Mouse (Mus musculus): Measurements from ENCODE around the gene Ttll1. TPM values are rescaled to one million over a fixed set of nuclear protein-coding genes. Genes with fewer than 3 reads are reported as not detected.
"Not testable (repeated sequence)": the region's sequence is repeated elsewhere in the genome, so short reads cannot be mapped to it uniquely, and the experiment has no call there.

Ttll1 gene
- polyA plus RNA-seq, 1 experiment from 2014 or later: 23.9 TPM

DNA sequence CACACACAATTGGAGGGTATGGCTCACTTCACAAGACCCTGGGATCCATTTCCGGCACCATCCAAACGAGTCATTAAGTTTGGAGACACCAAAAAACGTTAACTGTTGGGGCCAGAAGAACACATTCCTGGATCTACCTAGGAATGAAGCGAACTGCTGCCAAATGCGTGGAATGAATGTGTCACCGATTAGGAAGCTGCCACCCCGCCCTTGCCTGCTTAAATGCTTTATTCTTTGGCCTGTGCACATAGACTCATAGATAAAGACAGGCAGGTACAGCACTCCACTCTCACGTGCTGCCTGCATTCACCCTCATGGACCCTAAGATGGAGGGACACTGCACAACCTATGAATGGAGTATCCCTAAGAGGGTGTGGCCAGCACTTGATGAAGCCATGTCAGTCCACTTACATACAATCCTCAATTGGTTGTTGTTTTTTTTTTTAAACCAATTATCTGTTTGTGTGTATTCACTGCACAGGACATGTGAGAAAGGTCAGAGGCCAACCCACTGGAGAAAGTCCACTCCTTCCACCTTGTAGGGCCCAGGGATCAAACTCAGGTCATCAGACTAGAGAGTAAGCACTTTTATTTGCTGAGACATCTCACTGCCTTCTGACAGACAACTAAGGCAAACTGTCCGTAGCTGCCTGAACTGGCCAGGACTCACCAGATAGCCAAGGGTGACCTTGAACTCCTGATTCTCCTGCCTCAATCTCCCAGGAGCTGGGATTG is 43.3 kb downstream of the Ttll1 start:
- H3K27ac ChIP-seq (ENCODE audit: low read length): no peak overlapping the region
- no peaks in the 10 kb centered on the region for H3K36me3 ChIP-seq (ENCODE audit: control insufficient read depth, insufficient read depth)
- no peak overlapping the region for H3K9ac ChIP-seq (ENCODE audit: low read length)
- no peak overlapping the region for H3K4me3 ChIP-seq (ENCODE audit: low read length)
- no peaks in the 10 kb centered on the region for H3K9me3 ChIP-seq (replicated peaks; ENCODE audit: control insufficient read depth, low read length)
- no peaks in the 10 kb centered on the region for H3K27me3 ChIP-seq (ENCODE audit: control insufficient read depth, insufficient read depth, low read length)
- no peak for ATAC-seq (replicated peaks; ENCODE audit: extremely low read depth, insufficient read depth, low FRiP score)
- 63% methylated on average over 9 of the region's 9 CpGs for WGBS
- H3K4me1 ChIP-seq (ENCODE audit: control insufficient read depth, insufficient read depth, low read length): peaks cover 25% of the 10 kb centered on the region
- no peak overlapping the region for H3K4me2 ChIP-seq (ENCODE audit: low read depth, low read length)

DNA sequence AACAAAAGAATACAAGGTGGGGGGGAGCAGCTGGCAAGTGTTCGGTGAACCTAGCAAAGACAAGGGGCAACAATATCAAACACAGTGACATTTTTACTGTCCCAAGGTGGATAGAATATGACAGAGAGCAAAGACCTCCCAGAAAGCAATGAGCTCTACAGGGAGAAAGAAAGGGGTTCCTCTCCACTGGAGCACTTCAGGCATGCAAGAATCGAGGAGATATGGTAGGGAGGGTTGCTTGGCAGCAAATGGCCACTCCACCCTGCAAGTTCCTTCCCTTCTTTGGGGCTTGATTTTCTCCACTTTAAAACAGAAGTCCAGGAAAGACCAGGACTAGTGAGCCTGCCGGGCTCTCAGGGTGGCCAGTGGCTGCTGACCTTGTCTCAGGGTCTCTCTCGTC is 44.4 kb downstream of the Ttll1 start:
- peak overlapping the region; percentile 20; the same call in 1 of the 2 replicates for H3K27ac ChIP-seq (ENCODE audit: low read length)
- H3K4me1 ChIP-seq (ENCODE audit: control insufficient read depth, insufficient read depth, low read length): peaks cover 17% of the 10 kb centered on the region
- H3K27me3 ChIP-seq (ENCODE audit: control insufficient read depth, insufficient read depth, low read length): no peaks in the 10 kb centered on the region
- no peaks in the 10 kb centered on the region for H3K36me3 ChIP-seq (ENCODE audit: control insufficient read depth, insufficient read depth)
- no peak overlapping the region for H3K4me3 ChIP-seq (ENCODE audit: low read length)
- 59% methylated on average over 4 of the region's 4 CpGs for WGBS
- no peak for ATAC-seq (replicated peaks; ENCODE audit: extremely low read depth, insufficient read depth, low FRiP score)
- no peaks in the 10 kb centered on the region for H3K9me3 ChIP-seq (replicated peaks; ENCODE audit: control insufficient read depth, low read length)
- H3K9ac ChIP-seq (ENCODE audit: low read length): no peak overlapping the region
- no peak overlapping the region for H3K4me2 ChIP-seq (ENCODE audit: low read depth, low read length)

DNA sequence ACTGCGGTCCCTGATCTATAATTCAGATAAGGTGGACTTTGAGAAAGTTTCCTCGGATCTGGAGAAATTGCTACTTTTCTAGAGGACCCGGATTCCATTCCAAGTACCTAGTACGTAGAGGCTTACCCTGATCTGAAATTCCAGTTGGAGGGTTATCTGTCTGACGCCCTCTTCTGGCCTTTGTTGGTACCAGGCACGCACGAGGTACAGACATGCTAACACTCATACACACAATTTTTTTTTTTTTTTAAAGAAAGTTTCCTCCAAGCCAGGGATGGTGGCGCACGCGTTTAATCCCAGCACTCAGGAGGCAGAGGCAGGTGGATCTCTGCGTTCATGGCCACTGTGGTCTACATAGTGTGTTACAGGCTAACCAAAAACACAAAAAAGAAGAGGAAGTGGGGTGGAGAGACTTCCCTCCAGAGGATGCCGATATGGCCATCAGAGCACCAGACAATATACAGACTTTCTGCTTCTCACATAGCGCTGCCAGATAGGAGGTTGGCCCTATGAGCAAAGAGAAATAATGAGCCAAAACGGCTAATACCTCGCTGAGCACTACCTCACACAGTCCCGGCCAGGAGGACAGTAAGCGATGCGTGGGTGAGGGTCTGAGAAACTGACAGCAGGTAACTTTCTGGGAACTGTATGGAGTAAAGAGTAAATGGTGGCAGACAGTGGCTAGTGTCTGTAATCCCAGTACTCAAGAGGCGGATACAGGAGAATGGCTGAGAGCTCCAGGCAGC is 45.6 kb downstream of the Ttll1 start:
- peak overlapping the region; percentile 53 for H3K4me3 ChIP-seq (ENCODE audit: low read length)
- 73% methylated on average over 19 of the region's 19 CpGs for WGBS
- ATAC-seq (replicated peaks; ENCODE audit: extremely low read depth, insufficient read depth, low FRiP score): no peak
- no peaks in the 10 kb centered on the region for H3K36me3 ChIP-seq (ENCODE audit: control insufficient read depth, insufficient read depth)
- H3K4me2 ChIP-seq (ENCODE audit: low read depth, low read length): peak overlapping the region; percentile 46
- no peak overlapping the region for H3K9ac ChIP-seq (ENCODE audit: low read length)
- H3K27ac ChIP-seq (ENCODE audit: low read length): peak overlapping the region; percentile 5; the same call in 1 of the 2 replicates
- H3K9me3 ChIP-seq (replicated peaks; ENCODE audit: control insufficient read depth, low read length): no peaks in the 10 kb centered on the region
- H3K4me1 ChIP-seq (ENCODE audit: control insufficient read depth, insufficient read depth, low read length): peaks cover 12% of the 10 kb centered on the region
- no peaks in the 10 kb centered on the region for H3K27me3 ChIP-seq (ENCODE audit: control insufficient read depth, insufficient read depth, low read length)

DNA sequence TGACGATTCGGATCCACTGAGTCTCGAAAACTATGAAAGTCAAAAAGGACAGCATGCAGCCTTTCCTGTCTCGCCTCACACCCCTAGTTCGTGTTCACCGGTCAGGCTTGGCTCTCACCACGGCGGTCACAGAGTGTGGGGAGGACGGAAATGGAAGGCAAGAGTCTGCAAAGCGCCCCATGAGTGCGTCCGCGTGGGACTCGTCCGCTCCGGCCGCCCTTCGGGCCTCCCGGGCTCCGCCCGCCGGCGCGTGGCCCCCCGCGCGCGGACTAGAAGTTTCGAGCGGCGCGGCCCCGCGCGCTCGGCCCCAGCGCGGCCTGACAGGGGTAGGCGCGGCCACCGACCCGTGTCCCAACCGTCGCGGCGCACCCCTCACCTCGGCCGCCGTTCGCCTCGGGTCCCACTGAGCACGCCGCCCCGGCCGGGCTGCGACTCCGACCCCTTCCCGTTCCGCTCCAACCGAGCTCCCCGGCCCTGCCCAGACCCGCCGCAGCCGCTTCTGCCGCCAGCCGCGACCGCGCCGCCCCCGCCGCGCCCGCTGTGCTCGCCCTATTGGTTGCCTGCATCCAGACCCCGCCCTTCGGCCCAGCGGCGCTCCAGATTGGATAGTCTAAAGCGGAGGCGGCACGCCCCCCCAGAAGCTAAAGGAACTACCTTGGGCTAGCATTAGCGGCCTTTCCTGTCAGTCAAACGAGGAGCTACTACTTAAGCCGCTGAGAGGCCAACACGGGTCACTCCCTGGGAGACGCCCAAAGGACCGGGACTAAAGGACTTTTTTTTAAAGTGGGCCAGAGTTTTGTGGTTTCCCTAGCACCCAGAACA is 46.4 kb downstream of the Ttll1 start, which contains the start of gene Pacsin2:
Pacsin2 (minus strand) TSS at position 524 of the 822 bp plus-strand sequence.
- H3K36me3 ChIP-seq (ENCODE audit: control insufficient read depth, insufficient read depth): no peaks in the 10 kb centered on the region
- peak within 1 kb of the TSS; percentile 53 for H3K4me3 ChIP-seq (ENCODE audit: low read length)
- WGBS: under 1% methylated on average over 74 of the region's 88 CpGs
- peak within 1 kb of the TSS; percentile 80 for H3K9ac ChIP-seq (ENCODE audit: low read length)
- no peaks in the 10 kb centered on the region for H3K9me3 ChIP-seq (replicated peaks; ENCODE audit: control insufficient read depth, low read length)
- H3K27me3 ChIP-seq (ENCODE audit: control insufficient read depth, insufficient read depth, low read length): no peaks in the 10 kb centered on the region
- H3K27ac ChIP-seq (ENCODE audit: low read length): peak within 1 kb of the TSS; percentile 73
- H3K4me1 ChIP-seq (ENCODE audit: control insufficient read depth, insufficient read depth, low read length): peaks cover 12% of the 10 kb centered on the region
- ATAC-seq (replicated peaks; ENCODE audit: extremely low read depth, insufficient read depth, low FRiP score): peak; percentile 99
- H3K4me2 ChIP-seq (ENCODE audit: low read depth, low read length): peak within 1 kb of the TSS; percentile 70

DNA sequence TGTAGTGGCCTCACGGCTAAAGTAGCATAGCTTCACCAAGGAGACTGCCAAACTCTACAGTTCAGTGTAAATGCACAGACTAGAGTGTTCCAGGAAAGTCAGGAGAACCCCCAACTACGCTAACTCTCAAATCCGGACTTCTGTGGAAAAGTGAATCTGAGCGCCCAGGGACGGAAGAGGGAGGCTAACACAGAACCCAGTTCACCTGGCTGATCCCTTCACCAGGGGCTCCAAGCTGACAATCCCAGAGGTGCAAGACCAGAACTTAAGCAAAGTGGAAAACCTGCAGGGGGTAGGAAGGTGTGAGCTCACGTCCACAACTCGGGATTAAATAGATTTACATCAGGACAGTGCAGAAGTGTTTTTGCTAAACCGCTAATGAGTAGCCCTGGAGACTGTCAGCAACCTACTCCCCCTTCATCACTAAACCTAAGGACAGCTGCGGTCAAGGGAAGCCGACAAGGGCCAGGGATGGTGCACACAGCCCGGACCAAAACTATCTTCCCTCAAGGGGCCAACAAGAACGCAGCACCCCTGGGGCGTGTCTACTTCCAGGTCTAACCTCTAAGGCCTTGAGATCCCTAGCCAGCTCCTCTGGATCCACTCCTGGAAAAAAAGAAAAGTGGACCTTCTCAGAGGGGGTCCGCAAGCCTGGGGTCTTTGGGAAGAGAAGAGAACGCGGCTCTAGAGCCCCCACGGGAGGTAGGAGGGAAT is 47.2 kb downstream of the Ttll1 start:
- WGBS: 5% methylated on average over 17 of the region's 17 CpGs

DNA sequence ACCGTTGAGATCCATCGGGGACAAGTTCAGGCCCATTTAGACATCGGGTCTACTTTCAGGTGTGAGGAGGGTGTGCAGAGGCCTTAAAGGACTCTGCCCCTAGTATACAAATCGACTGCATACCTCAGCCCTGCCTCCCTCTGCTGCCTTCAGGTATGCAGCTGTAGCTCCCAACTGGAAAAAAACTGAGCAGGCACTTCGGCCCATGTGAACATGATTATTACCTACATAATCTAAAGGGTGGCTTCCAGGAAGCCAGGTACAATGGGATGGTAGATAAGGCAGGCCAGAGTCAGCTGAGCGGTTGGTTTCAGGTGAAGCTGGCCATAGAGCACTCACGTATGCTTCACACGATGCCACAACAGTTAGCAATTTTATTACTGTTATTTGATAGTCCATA is 48.3 kb downstream of the Ttll1 start:
- ATAC-seq (replicated peaks; ENCODE audit: extremely low read depth, insufficient read depth, low FRiP score); H3K9ac ChIP-seq (ENCODE audit: low read length); H3K36me3 ChIP-seq (ENCODE audit: control insufficient read depth, insufficient read depth); H3K4me3 ChIP-seq (ENCODE audit: low read length); H3K27ac ChIP-seq (ENCODE audit: low read length); H3K9me3 ChIP-seq (replicated peaks; ENCODE audit: control insufficient read depth, low read length); H3K27me3 ChIP-seq (ENCODE audit: control insufficient read depth, insufficient read depth, low read length): not testable (repeated sequence)
- WGBS: 85% methylated on average over 8 of the region's 8 CpGs
- Histone ChIP-seq H3K4me1 (ENCODE audit: control insufficient read depth, insufficient read depth, low read length) (peaks cover 19% of the 10 kb centered on the region), H3K4me2 (ENCODE audit: low read depth, low read length) (peak overlapping the region; percentile 70)

More for the DNA sequence above, 47.2 kb downstream of the Ttll1 start:
- Histone ChIP-seq H3K4me2 (ENCODE audit: low read depth, low read length) (peak overlapping the region; percentile 70), H3K9ac (ENCODE audit: low read length) (peak overlapping the region; percentile 80), H3K27me3 (ENCODE audit: control insufficient read depth, insufficient read depth, low read length) (no peaks in the 10 kb centered on the region), H3K4me1 (ENCODE audit: control insufficient read depth, insufficient read depth, low read length) (peaks cover 12% of the 10 kb centered on the region), H3K36me3 (ENCODE audit: control insufficient read depth, insufficient read depth) (no peaks in the 10 kb centered on the region), H3K9me3 (replicated peaks; ENCODE audit: control insufficient read depth, low read length) (no peaks in the 10 kb centered on the region), H3K27ac (ENCODE audit: low read length) (peak overlapping the region; percentile 73), H3K4me3 (ENCODE audit: low read length) (peak overlapping the region; percentile 53)
- no peak for ATAC-seq (replicated peaks; ENCODE audit: extremely low read depth, insufficient read depth, low FRiP score)

DNA sequence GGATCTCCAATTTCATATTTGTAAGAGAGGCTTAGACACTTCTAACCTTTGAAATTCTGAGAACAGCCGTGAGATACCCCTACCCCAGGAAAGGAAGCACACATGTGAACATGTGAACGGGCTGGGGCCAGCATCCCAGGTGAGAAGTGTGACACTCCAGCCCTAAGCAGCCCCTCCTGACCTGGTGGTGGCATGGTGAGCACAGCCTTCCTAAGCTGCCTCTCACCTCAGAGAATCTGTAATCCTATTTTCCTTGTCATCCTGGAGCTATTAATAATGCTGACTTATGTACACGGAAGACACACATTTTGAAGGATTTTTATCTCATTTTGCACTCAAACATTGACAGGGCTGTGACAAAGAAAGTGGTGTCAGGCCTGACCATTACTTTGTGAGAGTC is 49.8 kb downstream of the Ttll1 start:
- ATAC-seq (replicated peaks; ENCODE audit: extremely low read depth, insufficient read depth, low FRiP score): no peak
- H3K4me1 ChIP-seq (ENCODE audit: control insufficient read depth, insufficient read depth, low read length): peaks cover 21% of the 10 kb centered on the region
- no peak overlapping the region for H3K4me2 ChIP-seq (ENCODE audit: low read depth, low read length)
- no peak overlapping the region for H3K9ac ChIP-seq (ENCODE audit: low read length)
- no peaks in the 10 kb centered on the region for H3K27me3 ChIP-seq (ENCODE audit: control insufficient read depth, insufficient read depth, low read length)
- no peaks in the 10 kb centered on the region for H3K9me3 ChIP-seq (replicated peaks; ENCODE audit: control insufficient read depth, low read length)
- H3K27ac ChIP-seq (ENCODE audit: low read length): no peak overlapping the region
- H3K4me3 ChIP-seq (ENCODE audit: low read length): no peak overlapping the region
- WGBS: 74% methylated on average over 3 of the region's 3 CpGs
- H3K36me3 ChIP-seq (ENCODE audit: control insufficient read depth, insufficient read depth): no peaks in the 10 kb centered on the region

DNA sequence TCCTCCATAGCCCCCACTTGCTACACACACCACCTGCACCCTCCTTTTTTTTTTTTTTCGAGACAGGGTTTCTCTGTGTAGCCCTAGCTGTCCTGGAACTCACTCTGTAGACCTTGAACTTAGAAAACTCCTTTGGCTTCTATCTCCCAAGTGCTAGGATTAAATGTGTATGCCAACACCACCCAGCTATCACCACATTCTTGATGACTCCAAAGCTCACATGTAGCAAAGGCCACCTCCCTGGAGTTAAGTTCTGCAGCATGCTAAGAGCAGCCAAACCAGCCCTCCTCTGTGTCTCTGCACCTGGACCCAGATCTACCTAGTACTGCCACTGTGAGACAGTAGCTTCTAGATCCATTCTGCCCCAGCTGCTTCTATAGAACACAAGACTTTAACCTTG is 53.2 kb downstream of the Ttll1 start:
- ATAC-seq (replicated peaks; ENCODE audit: extremely low read depth, insufficient read depth, low FRiP score): no peak
- no peak overlapping the region for H3K4me2 ChIP-seq (ENCODE audit: low read depth, low read length)
- peaks cover 32% of the 10 kb centered on the region for H3K4me1 ChIP-seq (ENCODE audit: control insufficient read depth, insufficient read depth, low read length)
- H3K9ac ChIP-seq (ENCODE audit: low read length): no peak overlapping the region
- H3K36me3 ChIP-seq (ENCODE audit: control insufficient read depth, insufficient read depth): no peaks in the 10 kb centered on the region
- no peak overlapping the region for H3K4me3 ChIP-seq (ENCODE audit: low read length)
- no peaks in the 10 kb centered on the region for H3K27me3 ChIP-seq (ENCODE audit: control insufficient read depth, insufficient read depth, low read length)
- no peak overlapping the region for H3K27ac ChIP-seq (ENCODE audit: low read length)
- no peaks in the 10 kb centered on the region for H3K9me3 ChIP-seq (replicated peaks; ENCODE audit: control insufficient read depth, low read length)
- WGBS: 58% methylated on average over 1 of the region's 1 CpGs

Measured in heart, embryonic 16.5 days (tissue).